Mouse (Mus musculus): ENCODE measurements around the gene Vars.
"Not testable (repeated sequence)": the region's sequence is repeated elsewhere in the genome, so short reads cannot be mapped to it uniquely, and the experiment has no call there.

Vars gene

GRCm38 (mm10) chr17:35000717-35001451 lies at the start of gene Vars:
TSS of gene Vars (plus strand) at chr17:35000987.
- in situ Hi-C loops (cut with MboI, MseI), result loop anchor here (5.0 to 10.0 kb wide), 2 partner anchors 234 to 241 kb away; partner anchors contain the start of genes Atp6v1g2 (in 1 of the 2), Ddx39b (in 1 of the 2) and Nfkbil1 (in 1 of the 2)

GRCm38 (mm10) chr17:34951636-34952377 lies 49.0 kb upstream of the Vars start:
- in situ Hi-C loops (cut with MboI, MseI), result no loop called here

- in situ Hi-C loops (cut with MboI, MseI), result no loop called here
Measured at GRCm38 (mm10) chr17:34952378-34953040, 48.3 kb upstream of the Vars start.

GRCm38 (mm10) chr17:34953258-34953657 lies 47.5 kb upstream of the Vars start:
- in situ Hi-C loops (cut with MboI, MseI), result no loop called here

- in situ Hi-C loops (cut with MboI, MseI), result no loop called here
Measured at GRCm38 (mm10) chr17:34953904-34954303, 46.9 kb upstream of the Vars start.

- in situ Hi-C loops (cut with MboI, MseI), result no loop called here
Measured at GRCm38 (mm10) chr17:34954831-34955230, 46.0 kb upstream of the Vars start.

GRCm38 (mm10) chr17:34955884-34956283 lies 44.9 kb upstream of the Vars start:
- in situ Hi-C loops (cut with MboI, MseI), result no loop called here

GRCm38 (mm10) chr17:34956340-34956739 lies 44.4 kb upstream of the Vars start:
- in situ Hi-C loops (cut with MboI, MseI), result no loop called here

GRCm38 (mm10) chr17:34957291-34957690 lies 43.5 kb upstream of the Vars start:
- in situ Hi-C loops (cut with MboI, MseI), result not testable (repeated sequence)

GRCm38 (mm10) chr17:34957966-34958365 lies 42.8 kb upstream of the Vars start:
- in situ Hi-C loops (cut with MboI, MseI), result not testable (repeated sequence)

GRCm38 (mm10) chr17:34958734-34959129 lies 42.1 kb upstream of the Vars start:
- in situ Hi-C loops (cut with MboI, MseI), result not testable (repeated sequence)

GRCm38 (mm10) chr17:34959130-34959778 lies 41.5 kb upstream of the Vars start, which contains the start of gene Hspa1b:
TSS of gene Hspa1b (minus strand) at chr17:34959238.
- in situ Hi-C loops (cut with MboI, MseI), result not testable (repeated sequence)

- in situ Hi-C loops (cut with MboI, MseI), result no loop called here
Measured at GRCm38 (mm10) chr17:34959881-34960515, 40.8 kb upstream of the Vars start.

GRCm38 (mm10) chr17:34960702-34961493 lies 39.9 kb upstream of the Vars start:
- in situ Hi-C loops (cut with MboI, MseI), result no loop called here

GRCm38 (mm10) chr17:34962125-34962524 lies 38.7 kb upstream of the Vars start:
- in situ Hi-C loops (cut with MboI, MseI), result no loop called here

- in situ Hi-C loops (cut with MboI, MseI), result no loop called here
Measured at GRCm38 (mm10) chr17:34962841-34963240, 37.9 kb upstream of the Vars start.

- in situ Hi-C loops (cut with MboI, MseI), result no loop called here
Measured at GRCm38 (mm10) chr17:34964640-34965049, 36.1 kb upstream of the Vars start.

GRCm38 (mm10) chr17:34965627-34966026 lies 35.2 kb upstream of the Vars start:
- in situ Hi-C loops (cut with MboI, MseI), result no loop called here

GRCm38 (mm10) chr17:34969822-34970221 lies 31.0 kb upstream of the Vars start, which contains the start of gene Gm20481:
TSS of gene Gm20481 (plus strand) at chr17:34969912.
- in situ Hi-C loops (cut with MboI, MseI), result not testable (repeated sequence)

GRCm38 (mm10) chr17:34970850-34971249 lies 29.9 kb upstream of the Vars start:
- in situ Hi-C loops (cut with MboI, MseI), result not testable (repeated sequence)
